Mouse (Mus musculus): ENCODE data around the gene Dcdc2b.

- TF ChIP-seq CTCF (IDR thresholded peaks at IDR 0.05; ENCODE audit: control insufficient read depth, insufficient read depth, insufficient read length): no peak
- TF ChIP-seq MAX (IDR thresholded peaks at IDR 0.05): peak; percentile 77
Measured at GRCm38 (mm10) chr4:129600233-129601158, 13.6 kb downstream of the Dcdc2b start, which contains the start of the genes Eif3i and Tmem234.

All from C2C12 (cell line).